Mouse (Mus musculus) megakaryocyte-erythroid progenitor cell, adult 5-6 weeks (primary cell): ENCODE measurements around the gene Ugt1a5. TPM values are rescaled to one million over a fixed set of nuclear protein-coding genes. Genes with fewer than 3 reads are reported as not detected.
"Not testable (repeated sequence)": the region's sequence is repeated elsewhere in the genome, so short reads cannot be mapped to it uniquely, and the experiment has no call there.

Source experiments
- ATAC-seq: replicated peaks from 2 replicates; pipeline ENCODE4 v1.8.0; 2016; ENCODE audit warnings: mild to moderate bottlenecking, inconsistent platforms; ENCODE audit not compliant: severe bottlenecking, poor library complexity, low FRiP score, low TSS enrichment
- total RNA-seq, 2 experiments: library from RNA; stranded (forward) in 1 of 2; stranded (reverse) in 1 of 2; fragments of 200-1000, 215-1000 nt in 1 of 2; fragments of >200 nt in 1 of 2; fragmentation: Nextera tagmentation in 1 of 2; gene quantifications; 2 replicates each; pipeline ENCODE4 v1.2.3; 2014 to 2017

Gene Ugt1a5
- total RNA-seq, 2 experiments from 2014 or later = not detected

- ATAC-seq = no peak
These were observed 54.5 kb downstream of the Ugt1a5 start for GRCm38 (mm10) chr1:88220336-88220735.

GRCm38 (mm10) chr1:88222216-88222615 is 56.4 kb downstream of the Ugt1a5 start:
- no peak for ATAC-seq

- ATAC-seq = not testable (repeated sequence)
These were observed 57.3 kb downstream of the Ugt1a5 start for GRCm38 (mm10) chr1:88223011-88223515.

- no peak for ATAC-seq
These were observed 57.8 kb downstream of the Ugt1a5 start for GRCm38 (mm10) chr1:88223591-88223990.

GRCm38 (mm10) chr1:88224029-88224776 is 58.4 kb downstream of the Ugt1a5 start:
- no peak for ATAC-seq

- ATAC-seq = not testable (repeated sequence)
These were observed 59.5 kb downstream of the Ugt1a5 start for GRCm38 (mm10) chr1:88225301-88225700.

GRCm38 (mm10) chr1:88225741-88226140 is 59.9 kb downstream of the Ugt1a5 start:
- ATAC-seq = no peak

GRCm38 (mm10) chr1:88226670-88227379 is 61.0 kb downstream of the Ugt1a5 start, which contains the start of gene Mroh2a:
TSS of gene Mroh2a (plus strand) at chr1:88226986.
- ATAC-seq = no peak

GRCm38 (mm10) chr1:88227482-88227881 is 61.7 kb downstream of the Ugt1a5 start:
- ATAC-seq = no peak

GRCm38 (mm10) chr1:88228121-88228520 is 62.3 kb downstream of the Ugt1a5 start:
- no peak for ATAC-seq

- no peak for ATAC-seq
These were observed 63.8 kb downstream of the Ugt1a5 start for GRCm38 (mm10) chr1:88229566-88229965.

- ATAC-seq = no peak
These were observed 64.2 kb downstream of the Ugt1a5 start for GRCm38 (mm10) chr1:88229986-88230385.

GRCm38 (mm10) chr1:88230421-88230820 is 64.6 kb downstream of the Ugt1a5 start:
- ATAC-seq = no peak

GRCm38 (mm10) chr1:88230981-88231802 is 65.4 kb downstream of the Ugt1a5 start:
- ATAC-seq = no peak

GRCm38 (mm10) chr1:88231803-88232499 is 66.1 kb downstream of the Ugt1a5 start:
- ATAC-seq = no peak

- ATAC-seq = no peak
These were observed 67.0 kb downstream of the Ugt1a5 start for GRCm38 (mm10) chr1:88232664-88233380.

- no peak for ATAC-seq
These were observed 67.8 kb downstream of the Ugt1a5 start for GRCm38 (mm10) chr1:88233421-88234247.

GRCm38 (mm10) chr1:88234248-88234610 is 68.4 kb downstream of the Ugt1a5 start:
- ATAC-seq = no peak
